Mouse (Mus musculus) lung, adult 2 months (tissue): ENCODE measurements at regions not wholly inside any gene's neighbourhood (a gene's known extent, or its start where the extent isn't known, plus 50 kb on each side); places are given as distances from the start of the nearest gene placed in this dataset.

Experiments
- DNase-seq: peaks from one replicate; pipeline ENCODE4 v3.0.0; 2022
- H3K4me1 ChIP-seq: fragments of 200-500 bp; 2 replicates; pipeline ENCODE4 v1.6.1; 2011; ENCODE audit warnings: low read length; ENCODE audit not compliant: control insufficient read depth, insufficient read depth
- H3K4me3 ChIP-seq: fragments of 200-500 bp; replicated peaks from 2 replicates; pipeline ENCODE3; 2011; ENCODE audit warnings: low read depth, mild to moderate bottlenecking, control low read depth, low read length; ENCODE audit errors: extremely low read depth
- CTCF ChIP-seq: fragments of 200-500 bp; IDR thresholded peaks from 2 replicates; pipeline ENCODE4 v1.5.1; 2011; ENCODE audit warnings: mild to moderate bottlenecking, low read length, control low read depth; ENCODE audit not compliant: insufficient read depth
- POLR2A ChIP-seq: fragments of 200-500 bp; IDR thresholded peaks from 2 replicates; pipeline ENCODE4 v1.6.1; 2011; ENCODE audit warnings: low read depth, mild to moderate bottlenecking, control low read depth, low read length, borderline replicate concordance; ENCODE audit errors: extremely low read depth
- WGBS: fragments of 180-500 bp; shearing (Covaris S2); methylation state at CpG from one replicate; pipeline ENCODE4 v1.1.7; 2018; 5-methylcytosine and 5-hydroxymethylcytosine counted together

- H3K4me1 ChIP-seq, result no peaks in the 10 kb centered on the region
- 50% methylated on average over 3 of the region's 3 CpGs for WGBS
- no peak overlapping the region for H3K4me3 ChIP-seq
- no peak for DNase-seq
- no peak for TF ChIP-seq POLR2A
- no peak for TF ChIP-seq CTCF
These were observed 87.9 kb downstream of the Rplp1 start for GRCm38 (mm10) chr9:61826415-61826814.

GRCm38 (mm10) chr9:61825804-61826203, 88.5 kb downstream of the Rplp1 start:
- DNase-seq, result no peak
- no peak overlapping the region for H3K4me3 ChIP-seq
- H3K4me1 ChIP-seq, result no peaks in the 10 kb centered on the region
- 62% methylated on average over 2 of the region's 2 CpGs for WGBS
- no peak for TF ChIP-seq CTCF
- no peak for TF ChIP-seq POLR2A

GRCm38 (mm10) chr9:61819836-61820235, 94.5 kb downstream of the Rplp1 start:
- no peak for DNase-seq
- Histone ChIP-seq H3K4me1 (no peaks in the 10 kb centered on the region), H3K4me3 (no peak overlapping the region)
- 62% methylated on average over 1 of the region's 1 CpGs for WGBS
- TF ChIP-seq CTCF, result no peak

- TF ChIP-seq POLR2A, result no peak
- TF ChIP-seq CTCF, result no peak
- Histone ChIP-seq H3K4me1 (no peaks in the 10 kb centered on the region), H3K4me3 (no peak overlapping the region)
- no peak for DNase-seq
- WGBS, result 79% methylated on average over 11 of the region's 11 CpGs
These were observed 97.7 kb downstream of the Rplp1 start for GRCm38 (mm10) chr9:61816589-61817179.

DNA sequence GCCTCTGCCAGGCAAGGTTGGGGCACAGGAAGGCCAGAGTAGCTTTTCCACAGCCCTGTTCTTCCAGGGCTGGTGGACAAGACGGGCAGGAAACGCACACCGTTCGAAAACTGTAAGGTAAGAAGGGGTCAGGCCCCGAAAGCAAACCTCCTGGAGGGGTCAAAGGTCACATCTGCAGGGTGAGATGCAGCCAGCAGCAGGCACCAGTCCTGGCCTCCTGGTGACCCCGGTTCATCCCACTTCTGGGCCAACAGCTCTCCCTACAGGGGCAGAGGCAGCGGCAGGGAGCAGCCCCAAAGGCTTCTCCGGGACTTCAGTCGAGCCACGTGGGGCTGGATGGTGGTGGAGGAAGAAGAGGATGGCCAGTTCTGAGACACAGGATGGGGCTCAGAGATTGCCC, 98.3 kb downstream of the Rplp1 start:
- no peaks in the 10 kb centered on the region for H3K4me1 ChIP-seq
- no peak overlapping the region for H3K4me3 ChIP-seq
- WGBS, result 62% methylated on average over 10 of the region's 10 CpGs
- DNase-seq, result no peak
- no peak for TF ChIP-seq CTCF
- no peak for TF ChIP-seq POLR2A

DNA sequence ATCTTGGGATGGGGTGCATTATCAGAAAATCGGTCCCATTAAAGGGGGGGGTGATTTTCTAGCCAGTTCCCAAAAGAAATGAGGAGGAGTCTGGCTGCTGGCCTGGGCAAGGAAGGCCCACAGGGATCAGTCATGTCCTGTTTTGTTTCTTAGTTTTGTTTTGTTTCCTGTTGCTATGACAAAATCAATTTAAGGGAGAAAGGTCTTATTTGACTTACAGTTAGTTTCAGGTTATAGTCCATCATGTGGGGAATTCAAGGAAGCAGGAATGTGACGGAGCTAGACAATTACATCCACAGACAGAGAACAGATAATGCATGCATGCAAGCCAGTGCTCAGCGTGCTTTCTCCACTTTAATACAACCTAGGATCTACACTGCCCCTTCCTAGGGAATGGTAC, 101.1 kb downstream of the Rplp1 start:
- no peak for DNase-seq
- H3K4me1 ChIP-seq, result no peaks in the 10 kb centered on the region
- TF ChIP-seq POLR2A (no peak), CTCF (no peak)
- 74% methylated on average over 3 of the region's 3 CpGs for WGBS
- H3K4me3 ChIP-seq, result no peak overlapping the region

GRCm38 (mm10) chr9:61812315-61812714, 102.0 kb downstream of the Rplp1 start:
- Histone ChIP-seq H3K4me3 (no peak overlapping the region), H3K4me1 (no peaks in the 10 kb centered on the region)
- no peak for DNase-seq
- WGBS, result 76% methylated on average over 9 of the region's 9 CpGs
- TF ChIP-seq CTCF (no peak), POLR2A (no peak)

- TF ChIP-seq POLR2A (no peak), CTCF (no peak)
- H3K4me3 ChIP-seq, result no peak overlapping the region
- 71% methylated on average over 4 of the region's 4 CpGs for WGBS
- H3K4me1 ChIP-seq, result no peaks in the 10 kb centered on the region
- no peak for DNase-seq
These were observed 103.9 kb downstream of the Rplp1 start for GRCm38 (mm10) chr9:61810456-61810855.

GRCm38 (mm10) chr9:61808351-61809225, 105.8 kb downstream of the Rplp1 start:
- Histone ChIP-seq H3K4me1 (no peaks in the 10 kb centered on the region), H3K4me3 (no peak overlapping the region)
- no peak for TF ChIP-seq CTCF
- TF ChIP-seq POLR2A, result no peak
- DNase-seq, result peak; percentile 57
- 61% methylated on average over 12 of the region's 12 CpGs for WGBS

DNA sequence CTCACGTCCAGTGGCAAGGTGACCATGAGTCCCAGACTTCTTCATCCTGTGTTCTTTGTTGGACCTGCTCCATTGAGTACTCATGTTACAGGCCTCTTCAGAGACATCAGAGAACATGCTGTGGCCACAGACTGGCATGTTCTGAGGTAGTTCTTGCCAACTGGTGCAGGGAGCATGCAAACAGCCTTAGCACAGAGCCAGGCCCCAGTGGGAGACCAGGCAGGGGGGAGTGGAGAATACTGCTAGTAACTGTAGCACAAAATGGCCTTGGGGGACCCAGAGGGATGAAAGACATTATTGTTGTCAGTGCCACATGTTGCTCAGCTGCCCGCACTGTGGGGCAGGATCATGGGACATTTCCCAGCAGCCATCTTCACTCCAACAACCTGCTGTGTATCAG, 108.4 kb downstream of the Rplp1 start:
- TF ChIP-seq CTCF (no peak), POLR2A (no peak)
- H3K4me3 ChIP-seq, result no peak overlapping the region
- WGBS, result 92% methylated on average over 2 of the region's 2 CpGs

GRCm38 (mm10) chr9:61803555-61803954, 110.8 kb downstream of the Rplp1 start:
- no peak for DNase-seq
- no peaks in the 10 kb centered on the region for H3K4me1 ChIP-seq
- TF ChIP-seq POLR2A (no peak), CTCF (no peak)
- H3K4me3 ChIP-seq, result no peak overlapping the region
- WGBS, result 72% methylated on average over 3 of the region's 3 CpGs

More for the DNA sequence above, 108.4 kb downstream of the Rplp1 start:
- no peaks in the 10 kb centered on the region for H3K4me1 ChIP-seq
- DNase-seq, result no peak
